Mouse (Mus musculus): Measurements from ENCODE around the gene Gpr107. TPM values are rescaled to one million over a fixed set of nuclear protein-coding genes. Genes with fewer than 3 reads are reported as not detected.

The Gpr107 gene
- polyA plus RNA-seq, 1 experiment = 35.2 TPM

DNA sequence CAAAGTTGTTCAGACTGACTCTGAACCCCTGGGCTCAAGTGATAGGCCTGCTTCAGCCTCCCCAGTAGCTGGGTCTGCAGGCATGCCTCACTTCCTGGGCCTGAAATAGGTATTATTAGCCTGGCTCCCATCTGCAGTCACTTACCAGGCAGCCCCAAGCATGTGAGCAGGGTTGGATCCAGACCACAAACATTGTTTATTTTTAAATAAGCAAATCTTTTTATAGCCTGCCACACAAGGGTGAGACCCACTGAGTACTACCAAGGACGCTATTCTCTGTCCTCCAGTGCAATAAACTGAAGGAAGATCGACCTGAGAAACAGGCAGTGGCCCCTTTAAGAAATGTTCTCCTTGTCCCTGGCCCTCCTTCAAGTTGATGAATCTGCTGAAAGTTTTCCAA is 27.4 kb upstream of the Gpr107 start:
- Histone ChIP-seq H3K4me2 (ENCODE audit: low read depth) (peak overlapping the region; percentile 27), H3K79me2 (ENCODE audit: control insufficient read depth, insufficient read depth) (peaks cover 10% of the 10 kb centered on the region), H3ac (ENCODE audit: control insufficient read depth, insufficient read length) (no peak overlapping the region), H3K27me3 (ENCODE audit: control insufficient read depth, insufficient read depth, insufficient read length) (no peaks in the 10 kb centered on the region), H3K4me3 (no peak overlapping the region), H3K36me3 (ENCODE audit: control insufficient read depth, insufficient read depth) (no peaks in the 10 kb centered on the region)
- TF ChIP-seq REST (IDR thresholded peaks at IDR 0.05; ENCODE audit: insufficient read depth, insufficient read length) = no peak
- TF ChIP-seq POLR2A (IDR thresholded peaks at IDR 0.05; ENCODE audit: insufficient read length, low read depth) = no peak
- TF ChIP-seq TCF3 (IDR thresholded peaks at IDR 0.05; ENCODE audit: insufficient read length, low read depth) = no peak
- TF ChIP-seq SRF (IDR thresholded peaks at IDR 0.05; ENCODE audit: control insufficient read depth, insufficient read length, low read depth) = no peak
- TF ChIP-seq MYOG (IDR thresholded peaks at IDR 0.05; ENCODE audit: control insufficient read depth in 1 of 3, insufficient read depth in 1 of 3, insufficient read length in 2 of 3, low read depth in 2 of 3) = no peak
- no peak for TF ChIP-seq USF1 (IDR thresholded peaks at IDR 0.05; ENCODE audit: low read depth)
- TF ChIP-seq POLR2AphosphoS2 (IDR thresholded peaks at IDR 0.05; ENCODE audit: insufficient read length, low read depth) = no peak
- TF ChIP-seq TCF12 (IDR thresholded peaks at IDR 0.05; ENCODE audit: insufficient read depth, poor library complexity, severe bottlenecking) = no peak
- TF ChIP-seq MYOD1 (IDR thresholded peaks at IDR 0.05; ENCODE audit: control insufficient read depth in 1 of 3, insufficient read length in 2 of 3, low read depth in 2 of 3) = no peak
- no peak for TF ChIP-seq MAX (IDR thresholded peaks at IDR 0.05; ENCODE audit: low read depth)
- TF ChIP-seq CEBPB (IDR thresholded peaks at IDR 0.05; ENCODE audit: insufficient read depth, poor library complexity, severe bottlenecking) = no peak
- no peak for TF ChIP-seq E2F4 (IDR thresholded peaks at IDR 0.05; ENCODE audit: insufficient read depth)

DNA sequence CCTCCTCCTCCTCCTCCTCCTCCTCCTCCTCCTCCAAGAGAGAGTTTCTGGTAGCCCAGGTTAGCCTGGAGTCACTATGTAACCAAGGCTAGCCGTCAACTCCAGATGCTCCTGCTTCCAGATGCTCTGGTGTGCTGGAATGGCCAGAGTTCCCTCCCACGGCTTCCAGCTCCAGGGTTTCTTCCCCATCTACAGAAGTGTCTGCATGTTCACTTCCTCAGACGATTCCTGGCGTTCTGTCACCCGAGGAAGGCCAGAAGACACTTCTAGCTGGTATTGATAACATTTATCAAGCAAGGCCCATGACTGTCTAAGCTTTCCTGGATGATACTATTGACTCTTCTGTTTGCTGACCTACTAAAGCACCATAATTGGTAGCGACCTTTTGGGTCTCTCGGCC is 27.0 kb upstream of the Gpr107 start:
- no peaks in the 10 kb centered on the region for H3K27me3 ChIP-seq (ENCODE audit: control insufficient read depth, insufficient read depth, insufficient read length)
- no peak overlapping the region for H3K4me3 ChIP-seq
- peaks cover 11% of the 10 kb centered on the region for H3K79me2 ChIP-seq (ENCODE audit: control insufficient read depth, insufficient read depth)
- no peak overlapping the region for H3K4me2 ChIP-seq (ENCODE audit: low read depth)
- TF ChIP-seq MYOG (IDR thresholded peaks at IDR 0.05; ENCODE audit: control insufficient read depth in 1 of 3, insufficient read depth in 1 of 3, insufficient read length in 2 of 3, low read depth in 2 of 3) (no peak), POLR2A (IDR thresholded peaks at IDR 0.05; ENCODE audit: insufficient read length, low read depth) (no peak), CEBPB (IDR thresholded peaks at IDR 0.05; ENCODE audit: insufficient read depth, poor library complexity, severe bottlenecking) (no peak), MYOD1 (IDR thresholded peaks at IDR 0.05; ENCODE audit: control insufficient read depth in 1 of 3, insufficient read length in 2 of 3, low read depth in 2 of 3) (no peak), TCF12 (IDR thresholded peaks at IDR 0.05; ENCODE audit: insufficient read depth, poor library complexity, severe bottlenecking) (no peak), SRF (IDR thresholded peaks at IDR 0.05; ENCODE audit: control insufficient read depth, insufficient read length, low read depth) (no peak), E2F4 (IDR thresholded peaks at IDR 0.05; ENCODE audit: insufficient read depth) (no peak), TCF3 (IDR thresholded peaks at IDR 0.05; ENCODE audit: insufficient read length, low read depth) (no peak), REST (IDR thresholded peaks at IDR 0.05; ENCODE audit: insufficient read depth, insufficient read length) (no peak), USF1 (IDR thresholded peaks at IDR 0.05; ENCODE audit: low read depth) (no peak), POLR2AphosphoS2 (IDR thresholded peaks at IDR 0.05; ENCODE audit: insufficient read length, low read depth) (no peak), MAX (IDR thresholded peaks at IDR 0.05; ENCODE audit: low read depth) (no peak)
- no peaks in the 10 kb centered on the region for H3K36me3 ChIP-seq (ENCODE audit: control insufficient read depth, insufficient read depth)
- H3ac ChIP-seq (ENCODE audit: control insufficient read depth, insufficient read length) = no peak overlapping the region

DNA sequence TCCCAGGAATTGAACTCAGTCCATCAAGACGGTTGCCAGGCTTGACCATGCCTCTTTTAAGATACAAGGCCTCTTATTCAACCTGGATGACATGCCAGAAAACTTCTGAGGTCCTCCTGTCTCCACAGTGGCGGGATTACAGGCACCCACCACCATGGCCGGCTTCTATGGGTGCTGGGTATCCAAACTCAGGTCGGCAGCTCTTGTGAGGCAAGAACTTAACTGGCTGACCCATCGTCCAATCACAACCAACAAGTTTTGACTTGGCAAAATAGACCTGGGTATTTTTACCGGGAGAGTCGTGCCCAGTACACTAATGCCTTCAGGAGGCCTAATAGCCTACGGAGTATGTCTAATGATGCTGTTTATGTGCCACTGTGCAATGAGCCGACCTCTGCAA is 26.1 kb upstream of the Gpr107 start:
- no peaks in the 10 kb centered on the region for H3K36me3 ChIP-seq (ENCODE audit: control insufficient read depth, insufficient read depth)
- H3K79me2 ChIP-seq (ENCODE audit: control insufficient read depth, insufficient read depth) = peaks cover 15% of the 10 kb centered on the region
- no peak overlapping the region for H3ac ChIP-seq (ENCODE audit: control insufficient read depth, insufficient read length)
- no peaks in the 10 kb centered on the region for H3K27me3 ChIP-seq (ENCODE audit: control insufficient read depth, insufficient read depth, insufficient read length)
- H3K4me2 ChIP-seq (ENCODE audit: low read depth) = no peak overlapping the region
- no peak overlapping the region for H3K4me3 ChIP-seq
- TF ChIP-seq TCF12 (IDR thresholded peaks at IDR 0.05; ENCODE audit: insufficient read depth, poor library complexity, severe bottlenecking) (no peak), SRF (IDR thresholded peaks at IDR 0.05; ENCODE audit: control insufficient read depth, insufficient read length, low read depth) (no peak), TCF3 (IDR thresholded peaks at IDR 0.05; ENCODE audit: insufficient read length, low read depth) (no peak), CEBPB (IDR thresholded peaks at IDR 0.05; ENCODE audit: insufficient read depth, poor library complexity, severe bottlenecking) (no peak), USF1 (IDR thresholded peaks at IDR 0.05; ENCODE audit: low read depth) (no peak), MYOD1 (IDR thresholded peaks at IDR 0.05; ENCODE audit: control insufficient read depth in 1 of 3, insufficient read length in 2 of 3, low read depth in 2 of 3) (no peak), REST (IDR thresholded peaks at IDR 0.05; ENCODE audit: insufficient read depth, insufficient read length) (no peak), MYOG (IDR thresholded peaks at IDR 0.05; ENCODE audit: control insufficient read depth in 1 of 3, insufficient read depth in 1 of 3, insufficient read length in 2 of 3, low read depth in 2 of 3) (no peak), E2F4 (IDR thresholded peaks at IDR 0.05; ENCODE audit: insufficient read depth) (no peak), POLR2AphosphoS2 (IDR thresholded peaks at IDR 0.05; ENCODE audit: insufficient read length, low read depth) (no peak), POLR2A (IDR thresholded peaks at IDR 0.05; ENCODE audit: insufficient read length, low read depth) (no peak), MAX (IDR thresholded peaks at IDR 0.05; ENCODE audit: low read depth) (no peak)

DNA sequence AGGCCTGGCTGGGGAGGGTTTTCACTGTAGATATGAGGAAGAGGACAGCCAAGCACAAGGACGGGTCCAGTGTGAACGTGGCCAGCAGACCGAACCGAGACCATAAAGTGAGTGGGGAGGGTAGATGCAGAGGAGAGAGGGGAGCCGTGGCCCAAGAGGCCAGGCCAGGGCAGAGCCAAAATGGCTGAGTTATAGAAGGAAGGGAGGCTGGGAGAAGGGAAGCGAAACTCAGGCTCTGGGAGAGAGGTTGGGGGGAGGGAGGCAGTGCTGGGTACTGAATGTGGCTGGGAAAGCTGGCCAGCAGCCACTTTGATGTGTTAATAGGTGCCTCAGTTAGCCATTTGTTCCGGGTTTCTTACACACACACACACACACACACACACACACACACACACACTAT is 24.9 kb upstream of the Gpr107 start:
- Histone ChIP-seq H3K36me3 (ENCODE audit: control insufficient read depth, insufficient read depth) (no peaks in the 10 kb centered on the region), H3K27me3 (ENCODE audit: control insufficient read depth, insufficient read depth, insufficient read length) (no peaks in the 10 kb centered on the region), H3ac (ENCODE audit: control insufficient read depth, insufficient read length) (no peak overlapping the region), H3K4me2 (ENCODE audit: low read depth) (no peak overlapping the region), H3K79me2 (ENCODE audit: control insufficient read depth, insufficient read depth) (peaks cover 15% of the 10 kb centered on the region), H3K4me3 (no peak overlapping the region)
- TF ChIP-seq POLR2AphosphoS2 (IDR thresholded peaks at IDR 0.05; ENCODE audit: insufficient read length, low read depth) (no peak), MAX (IDR thresholded peaks at IDR 0.05; ENCODE audit: low read depth) (no peak), MYOD1 (IDR thresholded peaks at IDR 0.05; ENCODE audit: control insufficient read depth in 1 of 3, insufficient read length in 2 of 3, low read depth in 2 of 3) (no peak), REST (IDR thresholded peaks at IDR 0.05; ENCODE audit: insufficient read depth, insufficient read length) (no peak), TCF12 (IDR thresholded peaks at IDR 0.05; ENCODE audit: insufficient read depth, poor library complexity, severe bottlenecking) (no peak), MYOG (IDR thresholded peaks at IDR 0.05; ENCODE audit: control insufficient read depth in 1 of 3, insufficient read depth in 1 of 3, insufficient read length in 2 of 3, low read depth in 2 of 3) (no peak), POLR2A (IDR thresholded peaks at IDR 0.05; ENCODE audit: insufficient read length, low read depth) (no peak)

Measured in myocyte (in vitro differentiated cells).